Mouse (Mus musculus) right cerebral cortex, postnatal 4 days (tissue): Measurements from ENCODE around the gene Gpbar1.

Source experiments
- DNase-seq: peaks from one replicate; pipeline ENCODE4 v3.0.0-alpha.2; 2022

The Gpbar1 gene

DNA sequence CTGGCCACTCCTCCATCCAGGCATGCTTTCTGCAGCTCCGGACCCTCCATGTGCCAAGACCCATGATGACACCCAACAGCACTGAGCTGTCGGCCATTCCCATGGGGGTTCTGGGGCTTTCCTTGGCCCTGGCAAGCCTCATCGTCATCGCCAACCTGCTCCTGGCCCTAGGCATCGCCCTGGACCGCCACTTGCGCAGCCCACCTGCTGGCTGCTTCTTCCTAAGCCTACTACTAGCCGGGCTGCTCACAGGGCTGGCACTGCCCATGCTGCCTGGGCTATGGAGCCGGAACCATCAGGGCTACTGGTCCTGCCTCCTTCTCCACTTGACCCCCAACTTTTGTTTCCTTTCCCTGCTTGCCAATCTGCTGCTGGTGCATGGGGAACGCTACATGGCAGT is at the start of gene Gpbar1:
TSS of gene Gpbar1 (plus strand) at position 13 of the 400 bp plus-strand sequence.
- DNase-seq: no peak

- no peak for DNase-seq
Observed at GRCm38 (mm10) chr1:74229942-74230341, 48.4 kb upstream of the Gpbar1 start.

DNA sequence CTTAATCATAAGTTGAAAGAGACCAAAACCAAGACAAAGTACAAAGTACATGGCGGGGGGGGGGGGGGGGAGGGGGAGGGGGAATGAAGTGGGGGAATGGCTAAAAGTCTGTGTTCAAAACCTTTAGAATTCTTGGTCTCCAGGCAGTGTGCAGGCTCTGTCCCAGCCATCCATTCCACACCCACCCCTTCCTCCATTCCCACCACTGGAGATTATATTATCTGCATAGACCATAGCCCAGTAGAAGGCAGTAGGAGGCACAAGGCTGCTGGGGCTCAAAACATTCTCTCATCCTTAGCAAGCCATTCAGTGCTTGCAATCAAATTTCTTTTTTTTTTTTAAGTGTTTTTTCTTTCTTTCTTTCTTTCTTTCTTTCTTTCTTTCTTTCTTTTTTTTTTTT is 47.4 kb upstream of the Gpbar1 start:
- no peak for DNase-seq

DNA sequence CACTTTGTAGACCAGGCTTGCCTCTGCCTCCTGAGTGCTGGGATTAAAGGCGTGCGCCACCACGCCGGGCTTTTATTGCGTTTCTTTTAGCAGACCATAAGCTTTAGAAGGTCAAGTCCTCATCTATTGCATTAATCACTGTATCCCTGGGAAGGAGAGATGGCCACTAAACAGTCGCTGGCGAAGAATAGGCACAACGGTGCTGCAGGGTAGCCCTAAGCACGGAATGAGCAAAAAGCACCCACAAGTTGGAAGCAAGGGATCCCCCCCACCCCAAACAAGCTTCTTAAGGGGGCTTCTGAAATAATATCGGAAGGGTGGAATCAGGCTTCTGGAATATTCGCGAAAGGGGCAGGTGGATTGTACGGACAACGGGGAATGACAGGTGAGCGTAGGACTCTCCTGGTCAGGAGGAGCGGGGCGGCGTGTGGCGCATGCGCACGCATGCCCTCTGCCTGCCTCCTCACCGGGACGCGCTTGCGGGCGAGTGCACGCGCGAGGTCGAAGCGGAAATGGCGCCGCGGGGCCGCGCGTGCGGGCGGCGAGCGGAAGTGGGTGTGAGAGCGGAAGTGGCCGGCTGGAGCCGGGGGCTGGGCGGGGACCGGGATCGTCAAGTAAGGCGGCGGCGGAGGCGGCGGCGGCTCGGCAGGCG is 42.3 kb upstream of the Gpbar1 start, which contains the start of gene Arpc2:
TSS of gene Arpc2 (plus strand) at position 147 of the 652 bp plus-strand sequence.
- DNase-seq: peak; percentile 96

GRCm38 (mm10) chr1:74236590-74237317 is 41.6 kb upstream of the Gpbar1 start:
- peak; percentile 37 for DNase-seq

- DNase-seq: no peak
Observed at GRCm38 (mm10) chr1:74237671-74238070, 40.7 kb upstream of the Gpbar1 start.

- no peak for DNase-seq
Observed at GRCm38 (mm10) chr1:74238136-74238535, 40.2 kb upstream of the Gpbar1 start.

GRCm38 (mm10) chr1:74239162-74239561 is 39.2 kb upstream of the Gpbar1 start:
- DNase-seq: no peak

DNA sequence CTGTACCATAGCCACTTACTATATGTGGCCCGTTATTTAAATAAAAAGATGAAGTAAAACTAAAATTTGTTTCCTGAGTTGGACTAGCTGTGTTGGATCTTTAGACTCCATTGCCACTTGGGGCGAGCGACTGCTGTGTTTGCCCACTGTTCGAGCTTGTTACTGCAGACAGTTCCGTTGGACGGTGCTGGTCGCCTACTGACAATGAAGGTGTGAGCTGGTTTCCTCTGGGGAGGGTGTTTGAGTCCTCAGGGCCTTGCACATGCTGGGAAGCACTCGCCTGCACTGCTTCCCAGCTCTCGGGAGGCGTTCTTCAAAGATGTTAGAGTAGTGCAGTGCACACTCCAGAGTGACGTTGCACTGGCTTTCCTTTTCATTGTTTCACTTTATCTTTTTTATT is 38.7 kb upstream of the Gpbar1 start:
- no peak for DNase-seq

DNA sequence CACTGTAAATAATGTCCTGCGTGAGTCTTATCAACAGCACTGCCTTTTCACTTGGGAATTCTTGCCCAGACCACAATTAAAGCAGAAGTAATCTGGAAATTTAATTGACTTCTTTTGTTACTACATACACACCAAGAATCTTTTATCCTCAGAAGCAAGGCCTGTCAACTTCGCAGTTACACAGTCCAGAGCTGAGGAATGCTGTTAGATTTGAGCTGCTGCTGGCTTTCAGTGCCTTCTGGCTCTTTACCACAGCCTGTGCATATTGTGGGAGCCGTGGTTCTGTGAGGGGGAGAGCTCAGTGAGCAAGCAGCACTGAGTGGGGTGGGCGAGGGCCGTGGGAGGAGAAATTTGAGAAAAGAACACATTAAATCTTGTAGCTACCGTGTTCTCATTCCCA is 38.0 kb upstream of the Gpbar1 start:
- DNase-seq: no peak

DNA sequence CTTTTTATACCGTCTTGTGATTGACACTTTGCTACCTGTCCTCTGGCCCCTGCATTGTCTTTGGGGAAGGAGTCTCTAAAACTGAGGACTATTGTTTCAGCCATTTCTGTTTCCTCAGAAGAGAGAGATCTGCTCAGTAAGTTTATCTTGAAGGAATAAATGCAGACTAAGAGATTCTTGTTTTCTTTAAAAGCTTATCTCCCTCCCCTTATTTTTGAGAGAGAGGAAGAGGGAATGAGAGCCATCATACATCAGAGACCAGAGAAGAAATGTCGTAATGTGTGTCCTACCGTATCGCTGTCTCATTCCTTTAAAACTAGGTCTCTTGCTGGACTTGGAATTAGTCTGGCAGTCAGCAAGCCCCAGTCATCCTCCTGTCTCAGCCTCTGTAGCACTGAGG is 37.5 kb upstream of the Gpbar1 start:
- DNase-seq: no peak

- no peak for DNase-seq
Observed at GRCm38 (mm10) chr1:74245525-74245924, 32.8 kb upstream of the Gpbar1 start.

DNA sequence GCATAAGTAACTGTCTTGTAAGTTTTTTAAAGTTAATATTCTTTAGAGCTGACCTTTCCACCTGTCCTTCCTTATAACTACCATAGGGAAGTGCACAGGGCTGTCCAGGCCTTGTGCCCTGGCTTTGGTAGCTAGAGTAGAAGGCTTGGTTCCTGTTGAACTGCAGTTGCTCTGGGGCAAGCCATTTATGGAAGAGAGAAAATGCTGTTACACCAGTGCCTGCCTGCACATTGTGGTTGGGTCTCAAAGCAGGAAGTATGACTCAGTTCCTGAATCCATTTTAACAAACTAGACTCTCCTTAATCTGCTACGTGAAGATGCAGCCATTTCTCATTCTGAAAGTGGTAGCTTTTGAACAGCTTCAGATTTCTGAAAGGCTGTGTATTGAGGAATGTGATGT is 29.6 kb upstream of the Gpbar1 start:
- no peak for DNase-seq

- no peak for DNase-seq
Observed at GRCm38 (mm10) chr1:74249331-74249980, 28.9 kb upstream of the Gpbar1 start.

- no peak for DNase-seq
Observed at GRCm38 (mm10) chr1:74250096-74250495, 28.3 kb upstream of the Gpbar1 start.

DNA sequence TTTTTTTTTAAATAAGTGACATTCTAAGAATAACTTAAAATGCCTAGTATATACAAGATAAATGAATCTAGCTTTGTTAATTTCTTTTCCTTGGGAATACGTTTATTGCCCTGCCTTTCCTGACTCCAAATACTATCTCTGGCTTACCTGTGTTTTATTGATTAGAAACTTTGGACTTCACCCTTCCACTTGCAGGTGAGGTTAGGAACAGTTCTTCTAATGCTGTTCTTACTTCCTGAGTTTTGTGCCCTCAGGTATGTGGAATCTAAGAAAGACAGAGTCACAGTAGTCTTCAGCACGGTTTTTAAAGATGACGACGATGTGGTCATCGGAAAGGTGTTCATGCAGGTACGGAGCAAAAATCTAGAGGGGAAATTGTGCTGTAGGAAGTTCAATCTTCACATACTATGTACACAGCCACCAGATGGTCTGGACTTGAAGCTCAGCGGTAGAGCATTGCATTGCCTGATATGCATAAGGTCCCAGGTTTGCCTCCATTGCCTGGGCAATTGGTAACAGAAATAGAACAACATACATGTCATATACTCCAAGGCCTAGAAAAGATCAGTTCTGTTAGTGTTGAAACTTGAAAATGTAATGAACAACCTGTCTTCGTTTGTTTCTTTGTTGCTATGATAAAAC is 22.5 kb upstream of the Gpbar1 start:
- no peak for DNase-seq

DNA sequence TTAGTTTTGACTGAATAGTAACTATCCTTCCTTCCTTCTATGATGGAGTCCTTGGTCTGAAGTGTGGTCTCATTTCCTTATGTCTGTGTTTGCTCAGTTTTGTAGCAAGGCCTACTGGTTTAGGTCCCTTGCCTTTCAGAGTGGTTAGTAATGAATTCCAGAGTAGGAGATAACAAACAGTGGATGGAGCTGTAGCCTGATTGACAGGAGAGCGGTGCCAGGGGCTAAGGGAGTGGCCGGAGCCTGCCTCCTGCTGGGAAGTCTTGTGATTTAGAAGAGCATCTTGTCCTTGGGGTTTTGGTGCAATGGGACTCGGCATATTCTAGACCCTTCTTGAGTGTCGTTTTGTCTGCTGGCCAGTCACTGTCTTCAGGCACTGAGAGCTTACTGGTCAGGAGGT is 21.6 kb upstream of the Gpbar1 start:
- no peak for DNase-seq

DNA sequence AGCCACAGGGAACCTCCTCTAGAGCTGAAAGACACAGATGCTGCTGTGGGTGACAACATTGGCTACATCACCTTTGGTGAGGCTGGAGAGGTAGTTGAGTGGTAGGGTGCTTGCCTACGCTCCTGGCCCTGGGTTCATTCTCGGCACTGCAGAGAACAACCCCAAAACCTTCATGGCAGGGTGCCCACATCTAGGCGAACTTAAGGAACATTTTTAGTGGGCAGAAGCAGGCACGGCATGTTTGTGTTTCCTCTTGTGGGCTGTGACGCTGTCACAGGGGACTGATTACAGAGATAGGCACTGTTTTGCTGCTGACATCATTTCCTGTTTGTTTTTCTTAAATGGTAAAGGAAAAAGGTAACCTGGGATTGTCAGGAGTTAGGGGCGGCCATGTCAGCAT is 15.8 kb upstream of the Gpbar1 start:
- DNase-seq: no peak

DNA sequence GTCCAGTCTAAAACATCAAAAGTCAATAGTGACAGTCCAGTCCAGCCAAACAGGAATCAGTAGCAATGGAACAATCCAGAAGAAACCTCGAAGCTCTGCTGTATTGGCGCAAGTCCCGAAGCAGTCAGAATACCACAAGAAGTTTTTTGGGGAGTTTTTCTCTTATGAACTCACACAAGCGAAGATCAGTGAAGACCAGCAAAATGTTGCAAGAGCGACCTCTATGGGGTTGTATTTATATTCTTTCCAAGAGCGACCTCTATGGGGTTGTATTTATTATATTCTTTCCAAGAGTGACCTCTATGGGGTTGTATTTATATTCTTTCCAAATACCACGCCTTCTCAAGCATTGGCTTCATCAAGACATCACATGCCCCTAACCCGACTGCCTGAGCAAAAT is 9.6 kb upstream of the Gpbar1 start:
- DNase-seq: no peak

- no peak for DNase-seq
Observed at GRCm38 (mm10) chr1:74271659-74272058, 6.7 kb upstream of the Gpbar1 start.

GRCm38 (mm10) chr1:74275015-74275414 is 3.3 kb upstream of the Gpbar1 start:
- DNase-seq: no peak

DNA sequence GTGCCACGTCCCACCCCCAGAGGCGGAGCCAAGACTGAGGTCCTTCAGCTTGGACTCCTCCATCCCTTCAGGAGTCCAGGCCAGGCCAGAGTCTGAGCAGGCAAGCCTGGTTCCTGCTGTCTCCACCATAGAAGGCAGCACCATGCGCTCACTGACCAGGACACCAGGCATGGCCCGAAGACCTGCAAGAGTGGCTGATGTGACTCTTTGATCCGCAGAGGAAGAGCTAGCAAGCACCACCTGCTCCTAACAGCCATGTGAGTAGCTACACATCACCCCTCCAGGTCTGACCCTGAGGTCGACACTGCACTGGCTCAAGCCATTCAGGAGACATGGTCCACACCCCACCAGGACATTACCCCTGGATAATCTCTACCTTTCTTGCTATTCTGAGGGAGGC is 1.3 kb upstream of the Gpbar1 start:
- no peak for DNase-seq

GRCm38 (mm10) chr1:74277883-74278537 is 340 bp upstream of the Gpbar1 start:
- no peak for DNase-seq
